In the genomic region with DNA sequence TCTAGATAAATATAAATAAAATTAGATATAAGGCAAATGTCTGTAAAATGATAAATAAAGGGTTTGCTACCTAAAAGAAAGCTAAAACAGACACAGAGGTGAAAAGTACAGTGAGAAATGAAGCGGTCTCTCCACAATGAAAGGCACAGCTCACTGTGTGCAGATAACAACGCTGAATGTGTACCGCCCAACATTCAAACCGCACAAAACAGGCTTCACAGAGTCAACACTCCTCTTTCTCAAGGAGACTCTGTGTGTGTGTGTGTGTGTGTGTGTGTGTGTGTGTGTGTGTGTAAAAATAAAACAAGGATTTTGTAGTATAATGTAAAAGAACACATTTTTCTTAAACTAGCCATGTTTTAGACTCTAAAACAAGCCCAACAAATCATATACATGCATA, we compare ENCODE assay signal across 19 mouse cellular contexts.
"Had no signal": no experiment of that assay in that cellular context is flagged by ENCODE, and none has a peak within 500 bp of the region (broad histone marks: within the 10 kb centered on the region; RNA-seq: fewer than 3 reads in every experiment).

No protein-coding gene starts in this region.

- H3K4me2 ChIP-seq: liver, embryonic 12.5 days; lung, embryonic 15.5 days; midbrain, embryonic 11.5 days; midbrain, embryonic 13.5 days; midbrain, embryonic 15.5 days; neural tube, embryonic 12.5 days; stomach, embryonic 15.5 days had no signal

- H3K9me3 ChIP-seq: lung, embryonic 15.5 days; midbrain, embryonic 13.5 days; midbrain, embryonic 15.5 days; neural tube, embryonic 12.5 days; stomach, embryonic 15.5 days had no signal

- H3K27me3 ChIP-seq: liver, embryonic 12.5 days; lung, embryonic 15.5 days; midbrain, embryonic 13.5 days; midbrain, embryonic 15.5 days; neural tube, embryonic 12.5 days; stomach, embryonic 15.5 days had no signal

- H3K9ac ChIP-seq: liver, embryonic 12.5 days; liver, embryonic 14.5 days; lung, embryonic 15.5 days; midbrain, embryonic 13.5 days; midbrain, embryonic 15.5 days; neural tube, embryonic 12.5 days; stomach, embryonic 15.5 days had no signal

- H3K27ac ChIP-seq: liver, embryonic 12.5 days; liver, embryonic 14.5 days; lung, embryonic 15.5 days; macrophage; midbrain, embryonic 13.5 days; midbrain, embryonic 15.5 days; neural tube, embryonic 12.5 days; stomach, embryonic 15.5 days had no signal

- H3K36me3 ChIP-seq: liver, embryonic 12.5 days; lung, embryonic 15.5 days; midbrain, embryonic 13.5 days; midbrain, embryonic 15.5 days; neural tube, embryonic 12.5 days; stomach, embryonic 15.5 days had no signal

- H3K4me1 ChIP-seq: liver, embryonic 12.5 days; lung, embryonic 15.5 days; midbrain, embryonic 13.5 days; midbrain, embryonic 15.5 days; neural tube, embryonic 12.5 days; stomach, embryonic 15.5 days had no signal

- DNase-seq: lung, adult 2 months; lung, postnatal 14 days; lung, postnatal 36 days; right cerebral cortex, postnatal 14 days; right cerebral cortex, postnatal 4 days; spleen, adult 18-20 months; thymus, adult 2 months; thymus, postnatal 25 days; thymus, postnatal 4 days had no signal

- H3K4me3 ChIP-seq: liver, embryonic 12.5 days; lung, embryonic 15.5 days; midbrain, embryonic 13.5 days; midbrain, embryonic 15.5 days; neural tube, embryonic 12.5 days; stomach, embryonic 15.5 days had no signal

- ATAC-seq: liver, embryonic 12.5 days; lung, postnatal 0 days; midbrain, embryonic 13.5 days; midbrain, embryonic 15.5 days had no signal
